Mouse (Mus musculus) bone marrow, adult 2 months (tissue): ENCODE results near the gene Vwce.

ENCODE experiments used
- CTCF ChIP-seq: fragments of 200-500 bp; IDR thresholded peaks from 2 replicates; pipeline ENCODE4 v1.5.1; 2011; ENCODE audit warnings: low read length, control low read depth; ENCODE audit not compliant: control insufficient read depth, insufficient read depth
- POLR2A ChIP-seq: fragments of 200-500 bp; IDR thresholded peaks from 2 replicates; pipeline ENCODE4 v1.6.1; 2011; ENCODE audit warnings: low read depth, mild to moderate bottlenecking, control low read depth, low read length, borderline replicate concordance; ENCODE audit not compliant: control insufficient read depth

- TF ChIP-seq CTCF (peak; percentile 94), POLR2A (no peak)
These were observed 31.5 kb downstream of the Vwce start for GRCm38 (mm10) chr19:10665499-10665898.
